Mouse (Mus musculus) embryo, embryonic 10.5 days (tissue): ENCODE measurements around the gene Slx4ip.

Source experiments
- DNase-seq: peaks from one replicate; pipeline ENCODE4 v3.0.0-alpha.2; 2015; ENCODE audit warnings: low spot score

Gene Slx4ip

GRCm38 (mm10) chr2:136947500-136947899, 56.5 kb downstream of the Slx4ip start:
- DNase-seq = no peak

- peak; percentile 17 for DNase-seq
Measured at GRCm38 (mm10) chr2:136947937-136948336, 56.9 kb downstream of the Slx4ip start.

- DNase-seq = no peak
Measured at GRCm38 (mm10) chr2:136952238-136952637, 61.2 kb downstream of the Slx4ip start.

GRCm38 (mm10) chr2:136955726-136956571, 64.9 kb downstream of the Slx4ip start:
- no peak for DNase-seq

GRCm38 (mm10) chr2:136958697-136959096, 67.7 kb downstream of the Slx4ip start:
- DNase-seq = no peak

- no peak for DNase-seq
Measured at GRCm38 (mm10) chr2:136975774-136976173, 84.8 kb downstream of the Slx4ip start.

GRCm38 (mm10) chr2:136979056-136979772, 88.2 kb downstream of the Slx4ip start:
- no peak for DNase-seq

GRCm38 (mm10) chr2:136981062-136981879, 90.3 kb downstream of the Slx4ip start:
- peak; percentile 18 for DNase-seq

- no peak for DNase-seq
Measured at GRCm38 (mm10) chr2:136983959-136984358, 92.9 kb downstream of the Slx4ip start.

- no peak for DNase-seq
Measured at GRCm38 (mm10) chr2:136985998-136986730, 95.1 kb downstream of the Slx4ip start.

- no peak for DNase-seq
Measured at GRCm38 (mm10) chr2:136993116-136993515, 102.1 kb downstream of the Slx4ip start.

- DNase-seq = peak; percentile 46
Measured at GRCm38 (mm10) chr2:136997104-136997503, 106.1 kb downstream of the Slx4ip start.

GRCm38 (mm10) chr2:137002031-137002430, 111.0 kb downstream of the Slx4ip start:
- no peak for DNase-seq

- no peak for DNase-seq
Measured at GRCm38 (mm10) chr2:137006656-137007055, 115.6 kb downstream of the Slx4ip start.

GRCm38 (mm10) chr2:137011980-137012379, 121.0 kb downstream of the Slx4ip start:
- DNase-seq = no peak

- no peak for DNase-seq
Measured at GRCm38 (mm10) chr2:137013151-137013550, 122.1 kb downstream of the Slx4ip start.

GRCm38 (mm10) chr2:137013811-137014350, 122.9 kb downstream of the Slx4ip start:
- no peak for DNase-seq

- DNase-seq = no peak
Measured at GRCm38 (mm10) chr2:137014423-137014822, 123.4 kb downstream of the Slx4ip start.

- DNase-seq = no peak
Measured at GRCm38 (mm10) chr2:137044122-137044521, 153.1 kb downstream of the Slx4ip start.

GRCm38 (mm10) chr2:137049367-137049766, 158.3 kb downstream of the Slx4ip start:
- no peak for DNase-seq

- DNase-seq = no peak
Measured at GRCm38 (mm10) chr2:137049906-137050305, 158.9 kb downstream of the Slx4ip start.
